Mouse (Mus musculus): ENCODE measurements around the gene Sdk2. TPM values are rescaled to one million over a fixed set of nuclear protein-coding genes. Genes with fewer than 3 reads are reported as not detected.
A peak's percentile ranks its signal among the peaks of the same experiment; 100 is the strongest.

Gene Sdk2
- total RNA-seq, 2 experiments from 2014 or later = 5.5 to 10.1 TPM

GRCm38 (mm10) chr11:114046927-114047326 is 19.9 kb downstream of the Sdk2 start:
- no peak for DNase-seq

GRCm38 (mm10) chr11:114044373-114044772 is 22.5 kb downstream of the Sdk2 start:
- DNase-seq = no peak

- peak; percentile 14 for DNase-seq
Observed at GRCm38 (mm10) chr11:114043530-114043929, 23.3 kb downstream of the Sdk2 start.

GRCm38 (mm10) chr11:114040391-114041035 is 26.3 kb downstream of the Sdk2 start:
- peak; percentile 37 for DNase-seq

GRCm38 (mm10) chr11:114038036-114038435 is 28.8 kb downstream of the Sdk2 start:
- DNase-seq = no peak

- no peak for DNase-seq
Observed at GRCm38 (mm10) chr11:114031491-114031890, 35.4 kb downstream of the Sdk2 start.

GRCm38 (mm10) chr11:114030214-114030613 is 36.6 kb downstream of the Sdk2 start:
- no peak for DNase-seq

GRCm38 (mm10) chr11:114028512-114028911 is 38.3 kb downstream of the Sdk2 start:
- DNase-seq = no peak

- no peak for DNase-seq
Observed at GRCm38 (mm10) chr11:114028021-114028420, 38.8 kb downstream of the Sdk2 start.

- DNase-seq = no peak
Observed at GRCm38 (mm10) chr11:114025056-114025455, 41.8 kb downstream of the Sdk2 start.

- peak; percentile 30 for DNase-seq
Observed at GRCm38 (mm10) chr11:114023965-114024364, 42.9 kb downstream of the Sdk2 start.

- no peak for DNase-seq
Observed at GRCm38 (mm10) chr11:114022166-114022565, 44.7 kb downstream of the Sdk2 start.

- DNase-seq = no peak
Observed at GRCm38 (mm10) chr11:114019087-114019486, 47.8 kb downstream of the Sdk2 start.

GRCm38 (mm10) chr11:114016889-114017392 is 49.9 kb downstream of the Sdk2 start:
- DNase-seq = peak; percentile 39

GRCm38 (mm10) chr11:114016108-114016888 is 50.5 kb downstream of the Sdk2 start:
- no peak for DNase-seq

GRCm38 (mm10) chr11:114011523-114011922 is 55.3 kb downstream of the Sdk2 start:
- no peak for DNase-seq

GRCm38 (mm10) chr11:114005879-114006278 is 61.0 kb downstream of the Sdk2 start:
- DNase-seq = no peak

GRCm38 (mm10) chr11:114004651-114005050 is 62.2 kb downstream of the Sdk2 start:
- no peak for DNase-seq

- peak; percentile 33 for DNase-seq
Observed at GRCm38 (mm10) chr11:114003195-114003594, 63.7 kb downstream of the Sdk2 start.

GRCm38 (mm10) chr11:114000051-114000450 is 66.8 kb downstream of the Sdk2 start:
- DNase-seq = no peak

GRCm38 (mm10) chr11:113998702-113999101 is 68.1 kb downstream of the Sdk2 start:
- no peak for DNase-seq

GRCm38 (mm10) chr11:113993921-113994320 is 72.9 kb downstream of the Sdk2 start:
- DNase-seq = no peak

- no peak for DNase-seq
Observed at GRCm38 (mm10) chr11:113992894-113993293, 74.0 kb downstream of the Sdk2 start.

GRCm38 (mm10) chr11:113991886-113992285 is 75.0 kb downstream of the Sdk2 start:
- DNase-seq = peak; percentile 11

Data from gastrocnemius, postnatal 10 days (tissue).